Mouse (Mus musculus): ENCODE data around the gene Nsd1.
A peak's percentile ranks its signal among the peaks of the same experiment; 100 is the strongest.

The Nsd1 gene

DNA sequence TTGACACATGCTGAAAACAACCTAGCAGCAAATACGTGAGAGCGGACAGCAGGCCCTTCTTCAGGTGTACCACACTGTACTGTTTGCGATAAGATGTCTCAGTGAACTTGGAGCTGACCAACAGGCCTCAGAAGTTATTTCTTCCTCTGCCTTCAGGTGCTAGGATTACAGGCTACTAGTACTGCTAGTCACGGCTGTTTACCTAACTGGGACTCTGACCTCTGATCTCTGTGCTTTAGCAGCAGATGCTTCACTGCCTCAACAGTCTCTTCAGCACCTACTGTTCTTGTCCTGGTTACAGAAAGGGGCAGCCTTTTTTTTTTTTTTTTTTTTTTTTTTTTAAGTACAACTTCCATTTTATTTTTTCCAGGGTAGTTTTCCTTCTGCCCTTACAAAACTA, 43.2 kb downstream of the Nsd1 start:
- DNase-seq (ENCODE audit: low read depth, low spot score), result no peak

DNA sequence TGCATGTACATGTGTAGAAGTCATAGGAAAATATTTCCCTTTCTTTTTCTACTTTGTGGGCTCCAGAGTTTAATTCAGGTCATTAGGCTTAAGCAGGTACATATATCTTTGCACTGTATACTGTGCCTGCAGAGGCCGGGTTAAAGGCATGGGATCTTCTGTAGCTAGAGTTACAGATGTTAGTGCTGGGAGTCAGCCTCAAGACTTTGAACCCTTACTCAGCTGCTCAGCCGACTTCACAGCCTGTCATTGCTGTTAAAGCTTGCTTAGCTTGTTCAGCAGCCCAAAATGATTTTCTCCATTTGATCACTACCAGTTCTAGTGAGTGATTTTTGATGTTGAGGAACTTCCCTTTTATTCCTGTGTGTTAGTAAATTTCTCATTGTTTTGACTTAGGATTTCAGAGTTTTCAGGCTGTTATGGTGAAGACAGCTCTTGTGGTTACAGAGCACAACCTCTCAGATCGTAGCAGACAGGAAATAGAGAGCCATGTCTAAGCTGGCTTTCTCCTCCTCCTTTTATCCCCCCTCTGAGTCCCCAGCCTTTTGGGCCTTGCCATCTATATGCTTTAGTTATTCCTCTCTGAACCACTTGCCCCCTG, 45.6 kb downstream of the Nsd1 start:
- DNase-seq (ENCODE audit: low read depth, low spot score), result no peak

DNA sequence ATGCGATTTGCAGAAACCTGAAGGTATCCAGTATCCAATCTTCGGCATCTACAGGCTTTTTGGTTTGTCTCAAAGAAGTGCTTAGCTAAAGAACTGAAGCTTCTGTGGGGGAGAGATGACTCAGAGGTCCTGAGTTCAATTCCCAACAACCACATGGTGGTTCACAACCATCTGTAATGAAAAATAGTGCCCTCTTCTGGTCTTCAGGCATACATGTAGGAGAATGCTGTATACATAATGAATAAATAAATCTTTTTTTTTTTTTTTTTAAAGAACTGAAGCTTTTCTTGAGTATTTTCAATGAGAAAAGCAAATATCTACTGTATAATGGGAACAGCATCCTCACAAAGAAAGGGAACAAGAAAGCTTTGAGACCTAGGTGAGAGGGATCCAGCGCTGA, 49.1 kb downstream of the Nsd1 start:
- DNase-seq (ENCODE audit: low read depth, low spot score), result no peak

DNA sequence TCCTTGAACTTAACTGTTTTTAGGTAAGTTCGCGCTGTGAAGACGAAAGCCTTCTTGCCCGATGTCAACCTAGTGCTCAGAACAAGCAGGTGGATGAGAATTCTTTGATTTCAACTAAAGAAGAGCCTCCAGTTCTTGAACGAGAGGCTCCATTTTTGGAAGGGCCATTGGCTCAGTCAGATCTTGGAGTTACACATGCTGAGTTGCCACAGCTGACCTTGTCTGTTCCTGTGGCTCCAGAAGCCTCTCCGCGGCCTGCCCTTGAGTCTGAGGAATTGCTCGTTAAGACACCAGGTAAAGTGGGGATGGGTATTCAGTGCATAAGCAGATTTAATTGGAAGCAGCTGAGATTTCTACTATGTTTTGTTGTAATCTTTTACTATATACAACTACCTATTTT, 51.9 kb downstream of the Nsd1 start:
- no peak for DNase-seq (ENCODE audit: low read depth, low spot score)

DNA sequence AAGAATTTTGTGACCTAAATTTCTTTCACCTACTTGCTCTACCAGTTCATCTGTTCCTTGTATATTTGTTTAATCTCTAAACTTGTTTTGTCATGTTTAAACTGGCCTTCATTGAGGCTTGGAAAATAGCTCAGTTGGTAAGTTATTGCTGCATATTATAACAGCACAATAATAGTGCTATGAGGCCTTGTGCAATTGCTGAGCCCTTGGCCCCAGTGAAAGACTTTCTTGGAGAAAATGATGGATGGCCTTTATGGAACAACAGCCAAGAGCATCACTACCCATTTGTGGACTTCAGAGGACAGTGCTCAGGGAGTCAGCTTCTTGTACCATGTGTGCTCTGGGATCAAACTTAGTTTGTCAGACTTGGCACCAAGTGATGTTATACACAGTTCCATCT, 52.5 kb downstream of the Nsd1 start:
- DNase-seq (ENCODE audit: low read depth, low spot score), result no peak

DNA sequence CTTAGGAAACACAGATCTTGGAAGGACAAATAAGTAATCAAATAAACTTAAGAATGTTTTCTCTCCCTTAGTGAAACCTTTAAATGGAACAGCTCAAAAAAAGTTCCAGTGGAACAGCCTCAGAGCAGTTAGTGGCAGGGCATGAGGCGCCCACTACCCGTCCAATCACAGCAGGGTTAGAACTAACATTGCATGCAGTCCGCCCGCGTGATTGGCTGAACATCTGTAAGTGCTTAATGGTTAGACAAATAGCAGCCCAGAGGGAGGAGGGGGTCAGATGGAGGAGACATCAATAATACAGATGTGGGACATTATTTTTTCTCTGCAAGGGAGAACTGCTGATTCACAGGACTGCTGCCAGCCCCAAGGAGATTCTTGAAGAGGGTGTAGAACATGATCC, 67.6 kb downstream of the Nsd1 start:
- no peak for DNase-seq (ENCODE audit: low read depth, low spot score)

DNA sequence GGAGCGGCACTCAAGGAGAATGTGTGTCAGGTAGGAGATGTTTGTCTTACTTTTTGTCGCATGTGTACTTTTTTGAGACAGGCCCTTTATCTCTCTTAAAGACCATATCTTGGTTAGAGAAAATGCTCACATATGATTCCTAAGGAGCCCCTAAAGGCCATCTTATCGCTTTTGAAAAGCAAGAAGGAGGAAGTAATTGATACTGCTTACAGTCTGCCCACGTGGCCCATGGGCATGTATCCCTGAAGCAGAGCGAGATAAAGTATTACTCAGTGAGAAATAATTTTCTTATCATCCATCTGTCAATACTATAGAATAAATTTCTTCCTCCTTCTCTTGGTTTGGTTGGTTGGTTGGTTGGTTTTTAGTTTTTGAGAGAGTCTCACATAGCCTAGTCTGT, 68.1 kb downstream of the Nsd1 start:
- DNase-seq (ENCODE audit: low read depth, low spot score), result no peak

DNA sequence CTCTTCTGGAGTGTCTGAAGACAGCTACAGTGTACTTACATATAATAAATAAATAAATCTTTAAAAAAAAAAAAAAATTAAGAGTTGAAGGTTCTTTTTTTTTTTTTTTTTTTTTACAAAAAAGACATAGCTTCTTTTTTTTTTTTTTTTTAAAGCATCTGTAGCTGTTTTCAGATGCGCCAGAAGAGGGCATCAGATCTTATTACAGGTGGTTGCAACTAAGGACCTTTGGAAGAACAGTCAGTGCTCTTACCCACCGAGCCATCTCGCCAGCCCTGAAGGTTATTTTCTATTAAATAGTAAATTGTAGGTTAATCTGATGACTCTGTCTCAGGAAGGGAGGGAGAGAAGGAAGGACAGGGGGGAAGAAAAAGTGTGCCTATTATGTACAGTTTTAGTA, 79.3 kb downstream of the Nsd1 start:
- DNase-seq (ENCODE audit: low read depth, low spot score), result no peak

DNA sequence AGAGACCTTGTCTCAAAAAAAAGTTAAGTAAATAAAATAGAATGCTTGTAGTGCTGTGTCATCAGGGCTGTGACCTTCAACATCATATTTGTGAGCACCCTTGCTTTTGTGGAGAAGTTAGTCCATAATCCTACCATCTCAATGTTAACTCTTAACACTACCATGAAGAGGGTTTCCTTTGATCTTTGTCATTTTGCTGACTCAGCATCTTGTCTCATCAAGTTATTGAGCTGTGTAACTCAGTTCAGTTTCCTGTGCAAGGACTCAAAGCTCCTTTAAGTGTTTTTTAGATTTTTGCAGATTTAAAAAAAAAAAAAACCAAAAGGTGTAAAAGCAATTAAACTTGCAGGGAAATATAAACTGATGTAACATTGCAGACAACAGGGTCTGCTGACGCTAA, 87.2 kb downstream of the Nsd1 start:
- no peak for DNase-seq (ENCODE audit: low read depth, low spot score)

DNA sequence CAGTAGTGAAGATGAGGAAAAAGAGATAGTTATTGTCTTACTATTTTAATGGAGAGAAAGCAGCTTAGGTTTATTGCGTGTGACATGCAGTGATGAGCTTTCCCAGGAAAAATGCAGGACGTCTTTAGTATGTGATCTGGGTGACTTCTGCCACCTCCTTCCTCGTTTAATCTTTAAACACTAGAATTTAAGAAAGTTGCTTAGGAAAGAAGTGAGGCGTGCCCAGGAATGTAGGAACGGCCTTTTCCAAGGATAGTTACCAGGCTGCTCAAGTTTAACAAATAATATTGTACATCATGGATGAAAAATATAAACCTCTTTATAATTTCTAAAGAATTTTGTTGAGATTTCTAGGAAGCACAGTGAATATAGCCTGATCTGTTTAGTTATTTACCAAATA, 91.3 kb downstream of the Nsd1 start:
- no peak for DNase-seq (ENCODE audit: low read depth, low spot score)

DNA sequence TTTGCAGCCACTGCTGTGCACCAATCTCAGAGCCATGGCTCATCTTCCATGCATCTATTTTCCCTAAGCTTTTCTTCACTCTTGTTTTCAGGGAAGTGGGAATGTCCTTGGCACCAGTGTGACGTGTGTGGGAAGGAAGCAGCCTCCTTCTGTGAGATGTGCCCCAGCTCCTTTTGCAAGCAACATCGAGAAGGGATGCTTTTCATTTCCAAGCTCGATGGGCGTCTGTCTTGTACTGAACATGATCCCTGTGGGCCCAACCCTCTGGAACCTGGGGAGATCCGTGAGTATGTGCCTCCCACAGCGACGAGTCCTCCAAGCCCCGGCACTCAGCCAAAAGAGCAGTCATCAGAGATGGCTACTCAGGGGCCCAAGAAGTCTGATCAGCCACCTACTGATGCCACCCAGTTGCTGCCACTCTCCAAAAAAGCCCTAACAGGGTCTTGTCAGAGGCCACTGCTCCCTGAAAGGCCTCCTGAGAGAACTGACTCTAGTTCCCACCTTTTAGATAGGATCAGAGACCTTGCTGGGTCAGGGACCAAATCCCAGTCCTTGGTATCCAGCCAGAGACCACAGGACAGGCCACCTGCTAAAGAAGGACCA, 102.5 kb downstream of the Nsd1 start:
- DNase-seq (ENCODE audit: low read depth, low spot score), result no peak

DNA sequence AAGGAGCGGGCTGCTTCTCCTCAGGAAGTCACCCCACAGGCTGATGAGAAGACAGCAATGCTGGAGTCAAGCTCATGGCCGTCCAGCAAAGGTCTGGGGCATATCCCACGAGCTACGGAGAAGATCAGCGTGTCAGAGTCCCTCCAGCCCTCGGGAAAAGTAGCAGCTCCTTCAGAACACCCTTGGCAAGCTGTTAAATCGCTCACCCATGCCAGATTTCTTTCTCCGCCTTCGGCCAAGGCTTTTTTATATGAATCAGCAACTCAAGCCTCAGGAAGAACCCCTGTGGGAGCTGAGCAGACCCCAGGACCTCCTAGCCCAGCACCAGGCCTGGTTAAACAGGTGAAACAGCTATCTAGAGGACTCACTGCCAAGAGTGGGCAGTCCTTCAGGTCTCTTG, 103.5 kb downstream of the Nsd1 start:
- DNase-seq (ENCODE audit: low read depth, low spot score), result no peak

DNA sequence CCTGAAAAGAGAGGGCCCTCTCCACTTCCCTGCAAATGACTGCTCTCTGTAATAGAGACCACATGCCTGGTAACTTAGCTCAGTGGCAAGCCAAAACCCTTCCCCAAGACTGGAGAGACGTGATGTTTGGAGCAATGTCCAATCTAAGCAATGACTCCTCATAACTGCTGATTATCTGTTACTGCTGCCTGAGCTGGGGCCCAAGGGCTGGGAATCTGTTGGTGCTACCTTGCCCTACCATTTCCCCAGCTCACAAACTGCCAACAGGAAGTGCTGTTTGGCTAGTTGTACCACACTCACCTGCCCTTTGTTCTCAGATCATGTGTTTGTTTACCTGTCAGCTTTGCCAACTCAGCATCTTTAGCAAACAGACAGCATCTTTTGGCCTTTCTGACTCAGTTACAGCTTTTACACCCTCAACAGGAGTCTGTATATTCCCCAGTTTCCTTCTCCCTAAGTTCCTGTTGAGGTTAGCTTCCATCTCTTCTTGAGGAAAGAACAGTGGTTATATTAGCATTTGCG, 105.4 kb downstream of the Nsd1 start:
- no peak for DNase-seq (ENCODE audit: low read depth, low spot score)

DNA sequence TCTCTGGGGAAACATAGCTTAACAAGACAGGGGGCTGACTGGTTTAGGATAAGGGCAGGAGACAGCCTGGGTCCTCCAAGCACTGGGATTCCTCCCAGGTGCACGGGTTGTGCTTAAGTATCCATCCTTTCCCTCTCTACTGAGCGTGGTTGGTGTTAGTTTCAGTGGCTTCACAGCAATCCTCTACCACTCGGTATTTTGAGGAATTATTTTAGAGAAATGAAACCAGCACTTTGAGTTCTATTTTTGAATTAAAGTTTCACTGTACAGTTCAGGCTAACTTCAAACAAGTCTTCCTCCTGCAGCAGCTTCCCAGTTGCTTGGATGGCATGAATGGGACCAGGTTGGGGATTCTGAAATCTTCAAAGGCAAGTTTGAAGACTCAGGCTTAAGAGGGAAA, 108.8 kb downstream of the Nsd1 start:
- DNase-seq (ENCODE audit: low read depth, low spot score), result no peak

DNA sequence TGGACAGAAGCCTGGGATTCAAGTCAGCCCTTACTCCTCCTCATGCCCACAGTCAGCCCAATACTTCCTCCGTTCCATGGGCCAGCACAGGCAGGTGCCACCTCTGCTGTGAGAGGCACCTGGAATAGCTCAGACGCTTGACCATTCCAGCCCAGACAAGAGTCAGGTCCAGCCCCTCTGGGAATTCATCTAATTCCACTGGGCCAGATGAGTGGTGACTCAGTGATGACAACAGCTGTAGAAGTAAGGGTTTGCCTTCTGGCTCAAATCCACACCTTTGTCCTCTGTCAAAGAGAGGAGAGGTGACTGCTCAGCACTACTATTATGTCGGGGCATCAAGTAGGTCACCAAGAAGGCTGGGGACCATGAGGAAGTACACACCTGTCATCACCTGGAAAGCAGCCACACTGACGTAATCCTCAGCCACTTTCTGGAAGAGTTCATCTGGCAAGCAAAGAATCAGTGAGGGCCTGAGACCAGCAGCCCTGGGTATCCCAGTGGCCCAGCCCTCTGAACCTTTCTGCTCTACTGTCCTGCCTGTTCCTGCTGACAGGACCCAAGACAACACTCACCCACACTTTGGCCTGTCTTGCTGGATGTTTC, 110.5 kb downstream of the Nsd1 start, which contains the start of gene Prelid1:
TSS of gene Prelid1 (plus strand) at position 570 of the 603 bp plus-strand sequence.
- DNase-seq (ENCODE audit: low read depth, low spot score), result no peak

DNA sequence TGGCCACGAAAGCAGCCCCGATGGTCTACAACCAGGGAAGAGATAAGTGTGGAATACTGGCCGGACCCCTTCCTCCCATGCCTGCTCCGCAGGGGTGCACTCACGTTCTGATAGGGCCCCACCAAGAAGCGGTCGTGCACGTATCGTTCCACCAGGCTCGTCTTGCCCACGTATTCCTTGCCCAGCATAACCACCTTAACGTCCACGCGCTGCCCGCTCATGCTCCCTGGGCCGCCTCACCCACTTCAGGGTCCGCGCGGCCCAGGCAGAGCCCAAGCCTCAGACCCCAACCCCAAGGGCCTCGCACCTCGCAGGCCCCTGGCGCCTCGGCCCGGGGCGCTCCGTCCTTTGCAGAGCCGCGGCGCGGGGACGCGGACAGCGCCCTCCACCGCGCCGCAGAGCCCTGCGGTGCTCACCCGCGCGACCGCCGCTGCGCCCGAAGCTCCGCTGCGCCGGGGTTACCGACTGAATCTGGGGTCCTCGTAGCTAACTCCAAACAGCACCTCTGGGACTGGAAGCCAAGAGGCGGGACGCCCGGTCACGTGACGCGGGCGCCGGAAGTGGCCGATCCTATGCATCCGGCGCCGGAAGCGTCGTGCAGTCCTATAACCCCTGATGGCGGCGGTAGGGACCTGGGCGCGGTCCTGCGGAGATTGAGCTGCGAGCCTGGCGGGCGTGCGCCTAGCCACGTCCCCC, 112.0 kb downstream of the Nsd1 start, which contains the start of gene Rab24:
TSS of gene Rab24 (minus strand) at position 513 of the 696 bp plus-strand sequence.
- DNase-seq (ENCODE audit: low read depth, low spot score), result peak; percentile 85

DNA sequence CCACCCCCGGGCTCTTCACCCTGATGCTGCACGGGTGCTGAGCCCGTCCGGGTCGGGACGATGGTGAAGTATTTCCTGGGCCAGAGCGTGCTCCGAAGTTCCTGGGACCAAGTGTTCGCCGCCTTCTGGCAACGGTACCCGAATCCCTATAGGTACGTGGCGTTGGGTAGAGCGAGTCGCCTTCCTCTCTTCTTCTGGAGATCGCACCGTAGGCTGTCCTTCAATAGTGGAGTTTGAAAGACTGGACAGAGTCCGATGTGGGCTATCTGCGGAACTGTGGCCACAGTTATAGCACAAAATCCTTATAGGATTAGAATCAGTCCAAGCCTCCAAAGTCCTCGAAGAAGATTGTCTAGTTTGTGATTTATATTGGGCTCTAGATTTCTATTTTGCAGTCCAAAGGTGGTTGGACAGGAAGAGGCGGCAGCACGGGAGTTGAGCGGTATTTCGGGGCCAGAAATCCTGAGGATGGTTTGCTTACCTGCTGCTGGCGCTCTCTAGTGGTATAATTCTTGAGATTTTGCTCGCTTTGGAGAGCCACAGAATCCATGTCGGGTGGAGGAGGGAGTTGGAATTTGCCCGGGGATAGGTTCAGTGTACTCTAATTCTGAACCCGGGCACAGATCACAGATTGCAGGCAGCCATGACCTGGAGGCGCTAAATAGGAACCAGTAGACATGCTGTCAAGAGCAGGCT, 112.7 kb downstream of the Nsd1 start:
- DNase-seq (ENCODE audit: low read depth, low spot score), result peak; percentile 35

DNA sequence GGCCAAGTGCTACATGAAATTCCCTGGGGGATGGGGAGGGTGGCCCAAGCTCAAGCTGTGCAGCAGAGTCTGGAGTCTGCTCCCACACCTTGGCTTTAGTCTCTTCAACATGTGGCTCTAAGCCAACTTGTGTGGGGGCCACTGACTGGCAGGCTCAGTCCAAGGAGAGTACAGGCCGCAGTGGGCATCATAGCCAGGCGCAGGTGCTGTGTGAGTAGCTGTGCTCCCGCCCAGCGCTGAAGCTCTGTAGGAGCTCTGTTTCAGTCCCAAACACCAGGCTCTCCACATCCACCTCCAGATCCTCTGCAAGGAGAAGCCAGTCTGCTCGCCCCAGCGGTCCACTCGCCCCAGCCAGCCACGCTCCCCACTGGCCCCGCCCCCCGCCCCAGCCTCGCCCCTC, 116.0 kb downstream of the Nsd1 start:
- DNase-seq (ENCODE audit: low read depth, low spot score), result no peak

DNA sequence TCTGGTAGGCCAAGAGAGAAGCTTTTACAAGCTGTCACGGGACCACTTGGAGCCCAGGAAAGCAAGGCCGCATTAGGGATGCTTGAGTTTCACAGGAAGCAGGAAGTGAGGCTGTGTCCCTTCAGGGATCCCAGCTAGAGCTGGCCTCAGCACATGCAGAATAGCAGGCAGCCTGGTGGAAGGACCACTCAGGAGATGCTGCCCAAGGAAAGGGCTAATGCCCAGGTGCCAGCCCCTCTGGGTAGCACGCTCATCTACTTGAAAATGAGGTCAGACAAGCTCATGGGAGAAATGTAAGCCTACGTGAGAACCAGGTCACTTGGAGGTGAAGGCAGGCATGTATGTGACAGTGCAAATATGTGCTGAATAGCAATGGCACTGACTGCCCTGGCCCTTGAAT, 117.6 kb downstream of the Nsd1 start:
- DNase-seq (ENCODE audit: low read depth, low spot score), result no peak

DNA sequence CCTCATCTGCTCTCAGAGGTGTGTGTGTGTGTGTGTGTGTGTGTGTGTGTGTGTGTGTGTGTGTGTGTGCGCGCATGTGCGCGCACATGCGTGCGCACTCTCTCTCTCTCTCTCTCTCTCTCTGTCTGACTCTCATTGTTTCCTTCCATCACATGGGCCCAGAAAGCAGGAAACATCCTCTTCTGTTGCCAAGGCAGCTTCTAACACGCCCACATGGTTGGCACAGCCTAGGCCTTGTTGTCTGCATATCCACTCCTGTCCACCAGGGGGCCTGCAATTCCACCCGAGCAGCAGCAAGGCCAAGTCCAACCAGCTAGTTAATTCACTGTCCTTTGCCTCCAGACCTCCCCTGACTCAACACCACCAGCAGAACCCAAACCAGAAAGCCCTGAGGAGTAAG, 118.1 kb downstream of the Nsd1 start:
- peak; percentile 72 for DNase-seq (ENCODE audit: low read depth, low spot score)

DNA sequence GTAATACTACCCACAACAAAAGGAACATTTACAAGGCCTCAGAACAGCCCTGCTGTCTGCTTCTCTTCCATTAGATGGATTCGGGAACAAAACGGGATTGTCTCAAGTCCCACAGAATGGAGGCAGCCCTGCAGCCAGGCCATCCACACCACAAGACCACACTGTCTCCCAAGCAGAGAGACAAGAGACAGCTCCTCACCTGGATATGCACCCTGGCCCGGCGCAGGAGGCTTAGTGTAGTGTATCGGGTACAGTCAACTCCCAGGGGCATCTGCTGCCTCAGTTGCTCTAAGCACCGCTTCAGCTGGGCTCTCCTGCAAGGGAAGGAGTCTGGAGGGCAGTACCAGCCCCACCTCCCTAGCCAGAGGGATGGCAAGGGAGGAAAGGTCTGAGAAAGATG, 118.6 kb downstream of the Nsd1 start:
- no peak for DNase-seq (ENCODE audit: low read depth, low spot score)

DNA sequence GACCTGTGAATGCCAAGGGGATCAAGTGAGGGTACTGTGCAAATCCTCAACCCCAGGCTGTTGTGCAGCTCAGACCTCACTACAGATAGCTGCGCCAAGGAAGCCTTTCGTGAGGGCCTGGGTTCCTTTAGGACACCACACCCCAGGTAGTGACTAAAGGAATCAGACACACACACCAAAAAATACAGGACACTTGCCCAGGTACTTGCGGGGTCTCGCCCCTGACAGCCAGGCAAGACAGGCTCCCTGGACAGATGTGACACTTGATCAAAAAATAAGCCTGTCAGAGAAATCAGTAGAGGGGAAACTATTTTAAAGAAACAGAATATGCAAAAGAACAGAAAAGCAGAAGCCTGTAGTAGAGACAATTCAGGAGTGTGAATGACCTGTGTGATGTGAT, 119.1 kb downstream of the Nsd1 start:
- no peak for DNase-seq (ENCODE audit: low read depth, low spot score)

Data from embryo, embryonic 11.5 days (tissue).